Mouse (Mus musculus): ENCODE measurements at regions not wholly inside any gene's neighbourhood (a gene's known extent, or its start where the extent isn't known, plus 50 kb on each side); places are given as distances from the start of the nearest gene placed in this dataset.
"Not testable (repeated sequence)": the region's sequence is repeated elsewhere in the genome, so short reads cannot be mapped to it uniquely, and the experiment has no call there.

DNA sequence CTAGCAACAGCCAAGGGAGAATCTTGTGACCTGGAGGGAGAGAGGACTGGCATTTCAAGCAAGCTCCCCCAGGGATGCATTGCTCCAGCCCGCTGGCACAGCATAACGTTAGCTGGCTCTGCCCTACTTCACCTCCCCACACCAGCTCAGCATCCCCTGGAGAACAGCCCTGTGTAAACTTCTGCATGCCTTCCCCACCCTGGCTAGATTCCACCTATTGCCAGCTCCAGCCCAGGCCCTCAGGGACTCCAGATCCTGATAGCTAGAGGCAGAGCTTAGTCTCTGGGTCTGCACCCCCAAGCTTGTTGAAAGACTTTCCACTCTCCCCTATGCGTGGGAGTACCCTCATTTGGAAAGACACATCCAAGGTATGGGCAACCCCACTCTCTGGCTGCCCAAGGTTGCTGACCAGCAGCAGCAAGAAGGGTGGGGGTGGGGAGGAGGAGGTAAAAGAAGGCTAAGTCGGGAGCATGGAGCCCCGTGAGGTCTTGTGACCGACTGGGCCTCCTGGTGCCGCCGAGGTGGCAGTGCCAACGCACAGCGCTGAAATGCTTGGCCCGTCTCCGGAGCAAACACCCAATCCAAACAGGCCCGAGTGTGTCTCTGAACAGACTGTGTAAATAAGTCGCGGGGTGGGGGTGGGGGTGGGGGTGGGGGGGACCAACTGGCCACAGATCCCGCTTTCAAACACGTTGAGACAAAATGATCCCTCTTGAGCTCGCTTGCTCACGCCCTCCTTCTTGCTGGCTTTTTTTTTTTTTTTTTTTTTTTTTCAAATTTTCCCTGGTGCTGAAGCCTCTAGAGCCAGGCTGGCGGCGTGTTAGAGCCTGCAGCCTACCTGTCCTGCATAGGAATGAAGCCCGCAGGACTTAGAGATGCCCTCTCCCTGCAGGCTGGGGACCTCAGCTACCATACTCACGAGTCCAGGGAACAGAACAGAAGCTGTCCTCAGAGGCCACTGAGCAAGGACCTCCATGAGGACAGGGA lies 350.3 kb downstream of the Sox9 start:
- DNase-seq (ENCODE audit: low spot score), result no peak

DNA sequence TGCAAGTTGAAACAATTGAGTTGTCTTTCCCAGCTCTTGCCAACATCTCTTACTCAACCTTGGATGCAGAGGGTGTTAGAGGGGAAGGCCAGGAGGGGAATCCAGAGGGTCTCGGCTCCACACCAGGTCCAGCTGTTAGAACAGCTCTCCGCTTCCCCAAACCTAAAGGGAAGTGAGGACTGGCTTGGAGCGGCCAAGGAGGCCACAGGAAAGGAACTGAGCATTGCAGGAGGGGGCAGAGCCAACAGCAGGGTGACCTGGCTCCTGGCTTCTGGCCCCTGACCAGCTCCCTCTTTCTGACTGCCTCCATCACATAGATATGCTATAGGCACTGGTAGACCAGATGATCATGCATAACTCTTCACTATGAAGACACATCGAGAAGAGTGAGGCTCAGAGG lies 351.4 kb downstream of the Sox9 start:
- no peak for DNase-seq (ENCODE audit: low spot score)

DNA sequence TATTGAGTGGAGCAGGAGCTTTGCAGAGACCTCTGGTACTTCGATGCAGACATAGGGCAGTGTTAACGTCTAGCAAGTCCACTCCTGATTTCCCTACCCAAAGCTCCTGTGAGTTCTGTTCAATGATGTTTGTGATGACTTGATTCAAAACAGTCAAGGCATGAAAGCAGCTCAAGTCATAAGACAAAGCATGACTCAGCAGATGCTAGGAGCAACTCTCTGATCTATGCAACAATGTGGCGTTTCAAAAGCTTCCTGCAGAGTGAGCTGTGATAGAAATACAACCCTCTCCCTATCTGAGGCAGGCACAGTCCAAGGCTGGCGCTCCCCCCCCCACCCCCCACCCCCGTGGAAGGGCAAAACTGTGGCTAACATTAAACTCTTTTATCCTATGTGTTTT lies 353.2 kb downstream of the Sox9 start:
- DNase-seq (ENCODE audit: low spot score), result no peak

DNA sequence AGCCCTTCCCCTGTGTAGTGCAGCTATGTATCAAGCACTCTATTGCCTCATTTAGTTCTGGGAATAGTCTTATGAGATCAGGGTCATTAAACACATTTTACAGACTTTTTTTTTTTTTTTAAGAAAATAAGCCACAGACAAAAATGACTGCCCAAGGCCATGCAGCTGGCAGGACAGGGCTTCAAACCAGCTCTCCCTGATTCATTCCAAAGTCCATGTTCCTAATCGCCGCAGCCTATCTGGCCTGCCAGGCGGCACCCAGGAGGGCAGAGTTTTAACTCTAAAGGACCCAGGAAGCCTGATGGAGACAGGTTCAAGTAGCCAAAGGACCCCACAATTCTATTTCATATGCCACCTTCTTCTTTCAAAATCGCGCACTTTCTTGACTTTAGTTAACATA lies 356.4 kb downstream of the Sox9 start:
- no peak for DNase-seq (ENCODE audit: low spot score)

DNA sequence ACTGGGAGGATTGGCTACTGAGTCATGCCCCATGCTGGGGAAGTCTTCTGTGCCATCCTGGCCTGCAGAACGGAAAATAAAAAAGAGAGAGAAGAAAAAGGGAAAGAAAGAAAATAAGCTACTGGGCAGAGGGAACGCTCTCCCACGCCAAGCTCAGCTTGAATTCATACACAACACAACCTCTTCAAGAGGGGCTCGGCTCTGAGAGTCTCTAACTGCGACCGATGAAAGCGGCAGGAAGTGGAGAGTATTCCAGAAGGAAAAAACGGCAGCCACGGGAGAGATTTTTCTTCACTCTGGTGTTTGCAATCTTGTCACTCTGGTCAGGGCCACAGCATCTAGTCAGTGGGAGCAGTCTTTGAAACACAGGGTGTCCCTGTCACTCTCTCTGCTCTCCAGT lies 358.6 kb downstream of the Sox9 start:
- DNase-seq (ENCODE audit: low spot score), result no peak

DNA sequence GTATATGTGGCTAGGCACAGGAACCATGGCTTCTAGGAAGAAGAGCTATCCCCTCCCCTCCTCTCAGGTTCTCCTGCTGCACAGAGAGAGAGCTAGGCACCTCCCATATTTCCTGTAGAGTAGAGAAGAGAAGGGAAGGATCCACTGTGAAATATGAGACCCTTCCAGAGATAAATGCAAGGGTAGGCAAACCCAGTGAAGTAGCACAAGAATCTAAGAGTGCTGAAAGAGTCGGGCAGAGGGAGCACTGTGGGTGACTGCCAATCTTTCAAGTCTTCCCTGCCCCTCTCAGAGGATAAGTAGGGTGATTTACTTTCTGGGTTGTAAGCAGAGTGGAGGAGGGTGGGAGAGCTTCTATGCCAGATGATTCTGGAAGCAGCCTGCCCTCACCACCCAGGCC lies 360.8 kb downstream of the Sox9 start:
- no peak for DNase-seq (ENCODE audit: low spot score)

DNA sequence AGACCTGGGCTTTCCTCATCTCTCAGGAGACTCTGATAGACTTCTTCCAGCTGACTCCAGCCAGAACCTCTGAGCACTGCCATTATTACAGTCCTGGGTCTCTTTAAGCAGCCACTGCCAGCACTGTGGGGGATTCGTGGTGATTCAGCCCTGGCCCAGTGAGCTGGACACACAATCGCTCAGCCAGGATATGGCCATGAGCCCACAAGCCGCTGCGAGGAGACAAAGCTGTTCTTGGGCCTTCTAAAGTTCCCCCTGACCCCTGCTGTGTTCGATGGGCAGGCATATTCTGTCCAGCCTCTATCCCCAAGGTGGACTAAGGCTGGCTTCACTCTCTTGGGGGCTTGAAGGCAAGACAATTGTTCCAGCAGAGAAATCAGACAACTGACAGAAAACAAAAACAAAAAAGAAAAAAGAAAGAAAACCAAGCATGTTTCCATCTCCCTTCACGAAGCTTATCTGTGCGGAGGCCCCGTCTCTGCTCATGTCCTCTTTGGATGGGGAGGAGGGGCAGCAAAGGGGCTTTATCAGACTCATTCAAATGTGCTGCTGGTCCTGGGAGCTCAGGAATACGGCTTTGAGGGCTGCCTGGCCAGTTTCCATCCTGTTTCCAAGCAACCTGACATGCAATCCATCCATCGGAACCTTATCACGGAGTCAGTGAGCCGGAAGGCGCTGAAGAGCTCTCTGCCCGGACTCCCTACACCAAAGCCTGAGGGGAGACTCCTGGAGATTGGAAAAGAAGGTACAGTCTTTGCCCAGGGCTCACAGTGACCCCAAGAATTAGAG lies 362.0 kb downstream of the Sox9 start:
- DNase-seq (ENCODE audit: low spot score), result no peak

DNA sequence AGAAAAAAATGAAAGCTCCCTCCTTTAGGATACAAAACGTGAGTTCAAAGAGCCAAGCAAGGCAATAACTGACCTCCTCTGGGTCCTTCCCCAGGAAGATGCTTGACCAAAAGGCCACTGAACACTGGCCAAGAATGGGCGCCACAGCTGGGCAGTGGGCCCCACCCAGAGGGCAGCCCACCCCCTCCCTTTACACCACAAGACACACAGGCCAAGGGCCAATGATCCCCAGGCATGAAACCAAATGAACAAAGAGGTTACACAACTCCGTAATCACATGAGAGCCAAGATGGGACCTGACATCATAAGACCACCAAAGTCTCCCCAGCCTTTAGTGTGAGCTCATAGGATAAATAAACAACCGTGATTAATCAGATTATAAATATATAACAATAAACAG lies 363.7 kb downstream of the Sox9 start:
- DNase-seq (ENCODE audit: low spot score), result no peak

DNA sequence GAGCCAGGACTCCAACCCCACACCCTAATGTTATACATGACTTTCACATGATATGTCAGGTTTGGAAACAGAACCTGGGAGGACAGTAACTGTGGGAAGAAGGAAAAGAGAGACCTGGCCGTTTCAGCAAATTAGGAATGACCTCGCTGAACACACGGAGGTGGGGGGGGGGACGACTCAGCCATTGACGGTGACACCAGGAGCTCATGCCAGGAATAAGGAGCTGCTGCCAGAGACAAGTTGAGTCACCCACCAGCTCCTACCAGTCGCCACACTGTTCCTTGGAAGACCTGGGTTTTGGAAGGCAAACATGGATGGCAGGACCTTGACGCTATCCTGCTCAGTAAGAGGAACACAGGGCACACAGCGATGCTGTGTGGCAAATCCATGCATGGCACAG lies 364.7 kb downstream of the Sox9 start:
- DNase-seq (ENCODE audit: low spot score), result no peak

DNA sequence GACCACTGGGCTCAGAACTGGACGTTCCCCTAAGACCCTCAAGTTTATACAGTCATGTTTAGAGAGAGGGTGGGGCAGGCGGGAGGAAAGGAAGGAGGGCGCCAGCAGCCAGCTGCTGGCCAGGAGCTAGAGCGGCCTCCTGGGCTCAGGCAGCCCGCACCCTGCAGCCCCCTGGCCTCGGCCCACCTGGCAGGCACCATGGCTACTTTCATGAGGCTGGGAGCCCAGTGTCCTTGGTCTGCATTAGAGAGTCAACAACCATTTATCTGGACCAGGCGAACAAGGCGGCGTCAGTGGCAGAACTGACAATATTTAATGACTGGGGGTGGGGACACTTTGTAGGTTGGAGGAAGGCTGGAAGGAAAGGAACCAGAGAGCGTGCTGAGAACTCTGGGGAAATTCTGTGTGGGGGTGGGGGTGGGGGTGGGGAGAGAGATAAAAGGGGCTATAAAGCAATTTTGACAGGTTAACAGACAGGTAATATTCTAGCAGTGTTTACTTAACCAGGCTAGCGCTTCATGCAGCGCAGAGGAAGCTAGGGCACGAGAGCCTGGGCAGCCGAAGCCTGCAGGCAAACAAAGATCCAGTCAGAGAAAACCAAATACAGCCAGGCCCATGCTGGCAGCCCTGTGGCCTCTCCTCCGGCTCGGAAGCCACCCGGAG lies 365.6 kb downstream of the Sox9 start:
- no peak for DNase-seq (ENCODE audit: low spot score)

DNA sequence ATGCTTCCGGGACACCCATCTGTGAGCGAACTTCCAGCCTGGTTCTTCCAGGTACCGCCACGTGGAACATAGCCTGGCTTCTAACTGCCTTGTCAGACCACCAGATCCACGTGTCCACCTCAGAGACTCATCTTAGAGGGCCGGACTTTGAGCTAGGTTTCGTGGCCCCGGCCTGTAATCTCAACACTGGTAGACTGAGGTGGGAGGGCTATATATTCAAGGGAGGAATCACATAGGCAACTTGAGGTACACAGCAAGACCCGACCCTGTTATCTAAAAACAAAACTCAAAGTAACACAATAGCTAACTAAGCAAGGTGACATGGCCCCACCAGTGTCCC lies 366.1 kb downstream of the Sox9 start:
- no peak for DNase-seq (ENCODE audit: low spot score)

DNA sequence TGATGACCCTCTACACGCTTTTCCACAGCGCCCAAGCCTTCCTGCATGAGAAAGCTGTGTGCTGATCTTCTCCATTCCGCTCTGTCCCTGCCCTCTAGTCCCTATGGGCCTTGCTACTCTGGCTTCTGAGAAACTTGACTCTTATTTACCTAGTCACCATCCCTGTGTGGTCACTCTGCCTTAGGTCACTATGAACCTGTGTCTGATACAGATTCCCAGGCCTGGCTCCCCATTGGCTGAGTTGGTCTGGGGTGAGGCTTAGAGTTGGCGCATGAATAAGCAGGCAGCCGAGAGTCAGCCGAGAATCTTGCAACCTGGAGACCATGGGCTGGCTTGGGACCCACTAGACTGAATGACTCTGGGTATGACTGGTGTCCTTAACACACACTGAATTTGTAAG lies 373.5 kb downstream of the Sox9 start:
- no peak for DNase-seq (ENCODE audit: low spot score)

DNA sequence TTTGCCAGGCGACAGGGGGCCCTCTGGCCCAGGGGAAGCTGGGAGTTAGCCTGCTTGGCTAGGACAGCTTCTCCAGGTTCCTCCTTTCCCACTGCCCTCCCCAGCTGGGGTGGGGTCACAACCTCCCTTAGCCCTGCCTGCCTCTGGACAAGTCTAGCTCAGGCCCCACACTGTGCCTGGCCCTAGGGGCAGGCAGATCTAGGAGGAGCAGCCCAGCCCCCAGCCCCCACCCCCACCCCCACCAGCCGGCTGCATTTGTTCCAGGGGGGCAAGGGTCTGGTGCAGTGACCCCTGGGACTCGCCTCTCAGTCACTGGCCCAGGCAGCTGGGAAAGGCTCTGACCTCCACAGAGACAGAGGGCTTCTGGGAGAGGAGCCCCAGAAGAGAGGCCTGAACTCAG lies 381.9 kb downstream of the Sox9 start:
- peak; percentile 51 for DNase-seq (ENCODE audit: low spot score)

DNA sequence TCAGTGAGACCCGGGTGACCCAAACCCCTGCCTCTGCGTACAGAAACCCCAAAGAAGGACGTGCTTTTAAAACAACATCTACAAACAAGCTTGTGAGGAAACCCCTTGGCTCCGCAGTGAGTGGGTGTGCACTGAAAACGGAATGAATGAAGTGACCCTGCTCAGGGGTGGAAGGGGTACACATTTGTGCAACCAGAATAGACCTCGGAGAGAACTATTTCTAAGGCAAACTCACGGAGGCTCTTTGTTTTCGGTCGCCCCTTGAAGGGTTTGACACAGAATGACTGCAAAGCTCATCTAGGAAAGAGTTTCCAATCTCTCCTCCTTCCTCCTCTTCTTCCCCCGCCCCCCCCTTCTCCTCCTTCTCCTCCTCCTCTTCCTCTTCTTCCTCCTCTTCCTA lies 382.5 kb downstream of the Sox9 start:
- DNase-seq (ENCODE audit: low spot score), result no peak

DNA sequence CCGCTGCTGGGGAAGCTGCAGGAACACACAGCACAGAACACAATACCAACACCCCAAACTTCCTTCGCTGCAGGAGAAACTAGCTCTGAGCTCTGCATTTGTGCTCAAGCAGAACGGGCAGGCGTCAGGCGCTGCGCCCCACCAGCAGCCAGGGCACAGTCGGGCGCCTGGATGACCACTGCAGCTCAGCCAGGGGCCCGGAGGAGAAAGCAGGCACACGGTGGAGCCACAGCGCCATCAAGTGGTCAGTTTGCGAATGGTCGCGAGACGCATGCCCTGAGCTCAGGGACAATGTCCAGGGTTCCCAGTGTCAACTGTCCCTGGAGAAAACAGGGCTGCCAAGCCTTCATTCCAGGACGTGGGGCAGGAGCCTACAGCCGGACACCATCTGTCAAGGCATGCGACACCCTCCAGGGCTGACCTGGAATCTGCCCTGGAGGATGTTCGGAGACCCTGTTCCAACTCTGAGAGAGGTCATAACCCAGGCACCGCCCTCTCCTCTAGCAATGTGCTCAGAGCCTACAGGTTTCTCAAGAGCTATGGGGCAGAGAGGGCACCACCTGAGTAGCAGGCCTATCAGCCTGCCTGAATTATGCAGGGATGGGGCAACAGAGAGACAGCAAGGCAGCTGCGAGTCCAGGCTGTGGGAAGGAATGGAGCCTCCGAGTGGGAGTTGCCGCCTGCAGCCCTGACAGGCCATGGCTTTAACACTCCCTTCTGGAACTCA lies 383.2 kb downstream of the Sox9 start:
- DNase-seq (ENCODE audit: low spot score), result peak; percentile 86

DNA sequence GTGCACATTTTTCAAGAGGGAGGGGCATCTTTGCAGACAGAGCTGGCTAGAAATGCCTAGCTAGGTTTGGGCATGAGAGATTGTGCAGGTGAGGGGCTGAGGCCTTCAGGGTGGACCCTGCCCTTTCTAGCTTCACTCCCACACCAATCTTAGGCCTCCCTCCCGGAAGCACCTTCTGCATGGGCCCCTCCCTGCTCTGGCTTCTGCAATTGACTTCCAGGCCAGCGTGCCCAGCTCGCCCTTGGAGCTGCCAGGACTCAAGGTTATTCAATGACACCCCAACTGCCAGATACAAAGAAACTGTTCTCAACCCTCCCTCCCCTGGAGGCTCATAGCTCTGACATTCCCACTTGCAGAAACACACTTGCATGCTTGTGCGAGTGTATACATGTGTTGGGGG lies 384.5 kb downstream of the Sox9 start:
- DNase-seq (ENCODE audit: low spot score), result no peak

DNA sequence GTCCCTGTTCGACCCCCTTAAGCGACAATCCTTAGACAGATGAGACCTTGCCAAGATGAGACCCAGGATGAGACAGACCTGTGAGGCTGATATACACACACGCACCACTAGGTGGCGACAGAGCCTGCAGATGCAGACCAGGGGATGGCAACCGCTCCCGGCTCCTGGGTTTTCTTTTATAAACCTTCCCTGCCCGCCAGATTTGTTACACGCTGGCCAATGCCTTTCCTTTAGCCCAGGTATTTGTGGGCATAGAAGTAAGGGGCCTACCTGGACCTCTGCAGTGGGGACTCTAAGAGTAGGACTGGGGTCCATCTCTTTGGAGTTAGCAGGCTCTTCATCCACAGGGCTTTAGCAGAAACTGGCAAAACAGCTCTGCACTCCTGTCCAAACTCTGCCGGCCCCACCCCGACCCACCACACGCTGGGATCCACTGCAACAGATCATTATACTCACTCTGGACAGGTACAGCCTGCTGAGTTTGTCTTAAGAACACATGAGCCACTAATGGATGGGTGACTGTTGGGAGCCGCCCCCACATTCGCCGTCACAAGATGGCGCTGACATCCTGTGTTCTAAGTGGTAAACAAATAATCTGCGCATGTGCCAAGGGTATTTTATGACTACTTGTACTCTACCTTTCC lies 390.6 kb downstream of the Sox9 start:
- DNase-seq (ENCODE audit: low spot score), result peak; percentile 69

DNA sequence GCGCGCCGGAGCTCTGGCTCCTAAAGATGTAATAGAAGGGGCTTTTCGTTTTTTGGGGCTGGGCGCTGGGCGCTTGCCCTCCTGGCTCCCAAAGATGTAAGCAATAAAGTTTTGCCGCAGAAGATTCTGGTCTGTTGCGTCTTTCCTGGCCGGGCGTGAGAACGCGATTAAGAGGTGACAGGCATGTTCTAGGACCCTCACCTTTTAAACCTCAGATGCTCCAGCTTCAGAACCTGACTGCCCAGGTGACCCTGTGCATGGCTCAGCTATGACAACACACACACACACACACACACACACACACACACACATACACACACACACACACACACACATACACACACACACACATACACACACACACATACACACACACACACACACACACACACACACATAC lies 391.3 kb downstream of the Sox9 start:
- DNase-seq (ENCODE audit: low spot score), result not testable (repeated sequence)

DNA sequence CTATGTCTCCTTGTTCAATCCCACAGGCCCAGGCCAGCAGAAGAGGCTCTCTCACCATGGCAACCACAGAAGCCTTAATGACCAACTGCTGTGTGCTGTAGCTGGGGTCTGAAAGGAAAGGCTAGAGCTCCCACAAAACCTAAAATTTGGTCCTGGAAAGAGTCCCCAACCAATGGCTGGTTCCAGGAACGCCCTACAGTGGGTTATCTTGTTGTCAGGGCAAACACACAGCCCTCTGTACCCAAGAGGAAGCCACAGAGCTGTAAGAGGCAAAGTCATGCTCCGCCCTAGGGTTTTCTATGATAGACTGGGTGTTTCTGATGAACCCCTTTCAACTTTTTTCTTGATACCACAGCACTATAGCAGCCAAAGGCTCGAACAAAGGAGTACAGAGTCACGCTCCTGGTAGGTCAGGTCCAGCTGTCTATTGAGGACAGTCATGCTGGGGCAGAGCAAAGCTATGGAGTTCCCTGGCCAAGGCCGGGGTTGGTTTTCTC lies 392.0 kb downstream of the Sox9 start:
- peak; percentile 26 for DNase-seq (ENCODE audit: low spot score)

DNA sequence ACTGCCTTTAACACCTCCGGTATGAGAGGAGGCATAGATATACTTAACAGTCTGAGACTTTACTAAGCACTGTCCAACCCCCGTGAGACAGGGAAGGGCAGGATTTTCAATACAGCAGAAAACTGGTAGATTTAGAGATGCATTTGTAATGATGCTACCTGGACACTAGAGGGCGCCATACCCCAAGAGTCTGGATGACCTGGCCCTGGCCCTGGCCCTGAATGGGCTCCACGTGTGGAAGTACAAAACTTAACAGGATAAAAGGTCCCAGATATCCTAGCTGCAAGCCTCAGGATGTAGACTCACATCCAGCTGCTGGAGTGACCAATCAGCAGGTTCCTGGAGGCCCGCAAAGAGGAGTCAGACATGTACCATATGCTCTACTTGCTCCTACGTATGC lies 393.3 kb downstream of the Sox9 start:
- peak; percentile 29 for DNase-seq (ENCODE audit: low spot score)

DNA sequence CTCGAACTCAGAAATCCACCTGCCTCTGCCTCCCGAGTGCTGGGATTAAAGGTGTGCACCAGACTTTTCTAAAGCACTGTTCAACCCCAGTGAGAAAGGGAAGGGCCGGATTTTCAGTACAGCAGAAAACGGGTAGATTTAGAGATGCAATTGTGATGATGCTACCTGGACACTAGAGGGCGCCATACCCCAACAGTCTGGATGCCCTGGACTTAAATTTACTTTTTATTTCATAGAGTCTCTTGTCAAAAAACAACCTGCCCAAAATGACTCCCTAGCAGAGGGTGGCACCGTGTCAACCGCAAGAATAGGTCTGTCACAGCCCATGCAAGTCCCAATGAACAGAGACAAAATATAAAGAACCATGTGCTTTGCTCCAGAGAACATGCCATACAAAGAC lies 394.2 kb downstream of the Sox9 start:
- DNase-seq (ENCODE audit: low spot score), result peak; percentile 22
